Mouse (Mus musculus) adrenal gland, adult 18-20 months (tissue): ENCODE measurements around the gene Satb1. TPM values are rescaled to one million over a fixed set of nuclear protein-coding genes. Genes with fewer than 3 reads are reported as not detected.

Source experiments
- DNase-seq, 2 experiments: peaks; one replicate each; pipeline ENCODE4 v3.0.0; 2021 to 2022; ENCODE audit warnings: low spot score in 2 of 2
- total RNA-seq, 2 experiments: library from RNA; stranded (reverse); gene quantifications; 1 replicate in 1 of 2; 2 replicates in 1 of 2; pipeline ENCODE4 v1.2.3; 2021

Satb1 gene
- total RNA-seq, 2 experiments from 2014 or later, result 16.3 to 22.2 TPM

DNA sequence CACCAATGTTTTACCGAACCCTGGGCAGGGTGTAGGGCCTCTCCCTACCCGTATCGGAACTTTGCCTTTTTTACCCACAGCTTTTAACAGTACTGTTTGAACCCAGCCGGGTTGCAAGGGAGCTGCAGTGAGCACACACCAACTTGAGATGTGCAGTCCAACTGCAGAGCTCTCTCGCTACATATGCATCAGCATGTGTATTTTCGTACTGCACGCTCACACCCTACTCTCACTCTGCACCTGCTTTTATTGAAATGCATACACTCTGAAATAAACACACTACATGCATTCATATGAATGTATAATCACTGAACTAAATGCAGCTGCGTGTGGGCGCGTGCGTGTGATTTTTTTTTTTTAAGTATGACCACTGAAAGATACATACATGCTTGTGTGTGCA, 53.1 kb downstream of the Satb1 start:
- no peak for DNase-seq

DNA sequence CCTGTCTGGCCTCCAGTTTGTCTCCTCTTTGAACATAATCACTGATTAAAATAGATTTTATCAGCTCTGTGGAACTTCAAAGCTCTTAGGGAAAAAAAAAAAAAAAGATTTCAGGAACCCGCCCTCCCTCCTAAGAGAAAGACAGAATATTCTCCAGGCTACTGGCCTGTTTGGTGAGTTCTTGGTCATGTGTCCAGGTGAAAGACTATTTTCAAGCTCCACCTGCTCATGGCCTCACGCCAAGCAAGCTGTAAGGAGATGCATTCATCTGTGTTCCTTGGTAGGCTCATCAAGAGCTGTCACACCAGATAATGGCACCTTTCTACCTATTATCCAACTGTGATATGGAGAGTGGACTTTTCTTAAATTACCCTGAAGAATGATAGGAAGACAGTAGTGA, 54.1 kb downstream of the Satb1 start:
- DNase-seq, result no peak

DNA sequence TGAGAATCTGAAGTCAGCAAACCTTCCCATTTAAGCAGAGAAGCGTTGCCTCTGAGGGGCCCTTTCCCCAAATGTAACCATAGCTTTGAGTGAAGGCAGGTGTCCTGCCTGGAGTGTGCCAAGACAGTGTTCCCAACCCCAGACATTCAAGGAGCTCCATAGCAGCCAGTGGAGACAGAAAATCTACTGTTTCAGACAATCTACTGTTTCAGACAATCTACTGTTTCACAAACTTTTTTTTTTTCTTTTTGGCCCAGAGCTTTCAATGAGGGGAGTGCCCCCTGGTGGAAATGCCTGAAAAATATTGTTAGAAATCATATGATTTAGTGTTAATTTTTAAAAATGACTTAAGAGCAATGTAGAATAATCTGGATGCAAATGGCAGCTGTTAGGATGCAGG, 55.3 kb downstream of the Satb1 start:
- DNase-seq, result no peak

DNA sequence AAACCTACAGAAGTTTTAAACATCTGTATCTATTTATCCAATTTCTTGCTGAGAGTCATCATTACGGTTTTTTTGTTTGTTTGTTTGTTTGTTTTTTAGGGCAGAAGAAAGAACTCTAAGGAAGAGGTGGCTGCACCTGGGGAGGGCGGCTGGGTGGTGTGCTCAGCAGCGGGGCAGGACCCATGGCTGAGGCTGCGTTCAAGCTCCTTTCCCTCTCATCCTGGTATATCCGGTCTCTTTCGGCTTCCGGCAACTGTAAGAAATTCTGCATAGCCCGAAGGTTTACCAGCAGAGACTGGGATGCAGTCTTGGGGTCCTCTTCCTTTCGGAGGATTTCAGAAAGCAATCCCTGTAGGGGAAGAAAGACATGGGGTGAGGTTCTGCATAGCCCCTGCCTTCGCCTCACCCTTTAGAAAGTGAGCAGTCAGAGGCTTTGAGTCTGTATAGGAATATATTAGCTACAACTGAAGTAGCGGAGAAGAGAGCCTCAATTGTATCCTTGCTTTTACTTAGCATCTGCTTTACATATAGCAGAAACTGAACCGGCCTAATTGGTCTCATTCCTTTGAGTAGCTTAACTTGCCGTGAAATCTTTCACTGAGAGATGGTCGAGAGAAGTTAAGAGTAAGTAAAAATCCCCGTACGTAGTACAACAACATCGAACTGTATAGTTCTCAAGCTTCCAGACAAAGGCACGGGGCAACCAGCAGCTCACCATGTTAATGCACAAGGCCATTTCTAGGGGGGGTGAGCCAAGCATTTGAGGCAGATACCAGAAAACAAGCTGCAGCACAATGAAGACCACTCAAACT, 57.8 kb downstream of the Satb1 start:
- no peak for DNase-seq

DNA sequence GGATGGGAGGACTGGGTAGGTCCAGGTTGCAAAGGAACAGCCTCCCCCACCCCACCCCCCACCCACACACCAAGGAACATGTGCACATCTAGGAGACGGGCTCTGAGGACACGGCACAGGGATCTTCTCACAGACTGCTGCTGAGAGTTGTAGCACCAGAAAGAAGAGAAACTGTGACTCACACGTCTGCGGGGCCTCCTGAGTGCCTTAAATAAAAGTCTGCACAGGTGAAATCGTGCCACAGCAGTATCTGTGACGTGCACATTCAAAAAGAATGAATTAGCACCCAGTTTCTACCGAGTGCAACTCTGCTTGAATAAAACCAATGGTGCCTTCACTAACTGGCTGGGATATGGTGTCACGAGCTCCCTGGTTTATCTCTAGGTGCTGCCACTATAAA, 69.5 kb downstream of the Satb1 start:
- DNase-seq, result no peak

DNA sequence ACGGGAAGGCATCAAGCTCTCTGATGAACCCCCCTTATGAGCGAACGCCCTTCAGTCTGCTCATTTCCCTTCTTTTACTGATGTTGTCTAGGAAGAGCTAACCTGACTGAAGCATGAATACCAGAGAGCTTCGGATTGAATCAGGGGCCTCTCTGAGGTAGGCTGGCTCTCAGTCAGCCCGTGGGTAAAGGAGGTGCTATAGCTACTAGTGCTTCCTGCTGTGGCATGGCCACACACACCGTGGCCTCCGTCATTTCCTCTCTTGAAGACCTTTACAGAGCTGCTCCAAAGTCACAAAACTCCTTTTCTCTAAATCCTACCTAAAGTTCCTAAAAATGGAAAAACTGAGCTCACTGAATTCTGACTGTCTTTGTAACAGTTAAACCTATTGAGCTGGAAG, 70.6 kb downstream of the Satb1 start:
- DNase-seq, result no peak

DNA sequence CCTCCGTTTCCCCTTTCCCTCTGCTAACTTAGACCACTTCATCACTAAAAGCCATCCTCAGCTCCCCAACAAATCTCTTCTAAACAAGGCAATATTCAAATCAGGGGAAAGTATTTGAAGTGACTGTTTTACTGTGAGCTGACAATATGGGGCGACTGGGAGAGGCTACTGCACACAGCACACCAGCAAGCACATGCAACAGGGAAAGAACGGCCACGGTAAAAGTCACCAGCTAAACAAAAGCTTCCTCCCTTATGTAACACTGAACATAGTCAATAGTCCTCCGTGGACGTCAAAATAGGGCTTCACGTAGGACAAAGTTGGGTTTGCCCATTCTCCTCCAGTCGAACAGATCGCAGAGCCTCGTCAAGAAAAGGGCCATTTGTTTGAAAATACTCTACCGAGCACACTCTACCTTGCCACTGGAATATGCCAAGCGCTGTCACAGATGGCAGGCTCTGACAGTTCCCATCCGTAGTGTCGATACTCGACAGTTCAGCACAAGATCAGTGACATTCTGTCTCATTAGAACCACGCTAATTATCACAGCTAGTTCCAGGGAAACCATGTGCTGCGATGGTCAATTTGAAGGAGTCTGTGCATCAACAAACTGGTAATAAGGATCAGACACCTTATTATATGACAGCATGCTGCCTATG, 72.0 kb downstream of the Satb1 start:
- no peak for DNase-seq

DNA sequence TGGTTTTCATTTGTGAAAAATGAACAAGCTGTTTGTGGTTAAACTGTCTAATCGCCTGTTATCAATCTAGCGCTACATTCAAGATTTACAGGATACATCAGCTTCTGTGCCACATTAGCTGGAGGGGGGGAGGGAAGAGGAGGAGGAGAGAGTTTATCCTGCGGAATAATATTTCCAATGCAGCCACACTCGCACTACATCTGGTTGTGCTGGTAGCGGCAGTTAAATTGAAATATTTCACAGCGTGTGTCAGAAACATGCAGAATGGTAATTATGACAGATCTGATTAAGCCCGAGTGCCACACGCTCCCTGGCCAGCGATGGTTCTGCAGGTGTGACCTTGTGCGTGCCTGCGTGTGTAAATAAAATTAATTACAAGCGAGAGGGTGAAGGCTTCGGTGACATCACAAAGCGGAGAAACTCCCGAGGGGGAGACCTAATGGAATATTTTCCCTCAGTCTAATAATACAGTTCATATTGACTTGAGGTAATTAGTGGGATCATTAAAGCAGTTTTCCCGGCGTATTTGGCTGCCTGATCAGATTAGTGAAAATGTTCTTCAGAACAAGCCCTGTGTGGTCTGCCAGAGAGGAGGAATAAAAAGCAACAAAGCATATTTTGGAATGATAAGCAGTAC, 72.7 kb downstream of the Satb1 start:
- DNase-seq, result no peak

DNA sequence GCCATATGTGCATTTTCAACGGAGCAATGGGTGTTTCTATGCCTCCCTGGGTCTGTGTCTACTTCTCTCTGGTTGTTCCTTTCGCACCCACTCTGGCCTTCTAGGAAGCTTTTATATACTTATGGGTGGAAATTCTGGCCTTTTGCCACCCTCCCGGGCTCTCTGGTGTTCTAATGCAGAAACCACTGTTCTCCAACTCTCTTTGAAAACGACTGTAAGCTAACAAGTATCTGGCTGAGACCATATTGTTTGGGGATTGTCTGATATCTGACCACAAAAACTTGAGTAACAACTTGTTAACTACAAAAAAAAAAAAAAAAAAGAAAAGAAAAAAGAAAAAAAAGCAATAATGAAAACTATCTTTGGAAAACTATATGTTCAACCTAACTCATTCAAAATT, 73.6 kb downstream of the Satb1 start:
- no peak for DNase-seq

DNA sequence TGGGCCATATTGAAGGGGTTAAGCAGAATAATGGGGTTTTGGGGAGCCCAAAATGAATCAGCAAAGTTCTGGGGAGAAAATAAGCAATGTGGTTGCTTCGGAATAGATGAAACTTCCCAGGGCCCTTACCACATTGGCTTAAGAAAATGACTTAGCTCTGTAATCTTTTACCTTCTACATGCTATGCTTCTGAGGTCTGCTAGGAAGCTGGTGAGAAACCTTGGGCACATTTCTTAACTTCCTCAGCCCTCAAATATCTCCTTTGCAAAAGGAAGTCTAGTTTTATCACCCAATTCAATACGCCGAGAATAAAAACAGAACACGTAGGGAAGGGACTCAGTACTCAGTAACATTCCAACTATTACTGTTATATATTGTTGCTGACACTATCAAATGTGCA, 80.9 kb downstream of the Satb1 start:
- no peak for DNase-seq

DNA sequence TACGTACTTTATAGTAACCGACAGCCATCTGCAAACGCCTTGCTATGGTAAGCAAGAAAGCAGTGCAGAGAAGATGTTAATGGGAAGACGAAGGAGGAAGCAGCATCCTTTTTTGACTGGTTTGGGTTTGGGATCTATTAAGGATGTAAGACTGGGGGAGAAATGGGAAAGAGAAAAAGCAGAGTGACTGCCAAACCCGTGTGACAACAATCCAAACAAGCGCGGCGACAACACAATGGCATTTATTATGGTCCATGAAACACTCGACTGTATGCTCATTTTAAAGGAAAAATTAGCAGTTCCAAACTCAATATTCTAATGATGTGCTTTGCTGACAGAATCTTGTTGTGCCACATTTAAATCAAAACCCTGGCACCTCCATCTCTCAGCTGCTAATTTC, 85.9 kb downstream of the Satb1 start:
- no peak for DNase-seq

DNA sequence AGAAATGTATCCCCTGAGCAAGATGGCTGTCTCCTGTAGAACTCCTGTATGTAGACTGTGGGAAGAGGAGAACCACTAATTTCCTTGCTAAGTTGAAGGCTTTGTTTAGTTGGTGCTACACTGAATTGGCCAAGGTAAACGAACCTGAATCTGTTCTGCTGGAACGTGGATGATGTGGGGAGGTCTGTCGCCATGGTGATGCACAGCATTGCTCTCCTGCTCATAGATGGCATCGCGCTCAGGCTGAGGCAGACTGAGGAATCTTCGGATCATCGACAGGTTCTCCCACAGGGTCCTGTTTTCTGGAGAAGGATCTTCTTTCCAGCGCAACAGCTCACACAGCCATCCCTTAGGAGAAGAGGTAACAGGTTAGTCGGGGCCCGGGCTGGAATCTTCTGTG, 90.6 kb downstream of the Satb1 start:
- DNase-seq, result no peak

DNA sequence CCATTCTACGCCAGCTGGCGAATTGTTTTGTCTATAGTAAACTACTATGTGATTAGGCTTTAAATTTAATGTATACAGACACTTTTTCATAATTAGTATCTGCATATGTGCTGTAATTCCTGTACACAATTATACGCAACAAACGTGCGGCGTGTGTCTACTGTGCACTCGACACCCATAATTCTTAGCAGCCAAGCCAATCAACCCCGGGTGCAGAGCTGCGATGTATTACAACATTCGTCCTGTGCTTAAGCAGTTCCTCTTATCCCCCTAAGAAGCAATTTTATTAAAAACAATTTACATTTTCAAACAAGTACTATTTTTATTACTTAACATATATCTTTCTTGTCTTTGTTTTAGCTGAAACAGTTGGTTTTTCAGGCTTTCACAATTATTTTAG, 92.0 kb downstream of the Satb1 start:
- DNase-seq, result no peak

DNA sequence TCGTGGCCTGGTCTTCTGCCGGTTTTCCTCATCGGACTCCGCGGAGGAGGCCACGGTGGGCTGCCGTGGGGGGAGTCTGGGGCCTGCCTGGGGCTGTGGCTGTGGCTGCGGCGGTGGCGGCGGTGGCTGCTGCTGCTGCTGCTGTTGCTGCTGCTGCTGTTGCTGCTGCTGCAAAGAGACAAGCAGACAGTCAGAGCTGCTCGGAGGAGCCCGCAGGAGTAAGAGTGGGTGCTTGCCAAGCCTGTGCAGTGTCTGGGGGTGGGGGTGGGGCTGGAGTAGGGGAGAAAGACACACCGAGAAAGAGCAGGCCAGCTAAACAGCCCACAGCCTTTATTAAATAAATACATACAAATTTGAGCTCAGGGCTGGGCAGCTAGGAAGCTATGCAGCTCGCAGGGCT, 92.8 kb downstream of the Satb1 start:
- no peak for DNase-seq

DNA sequence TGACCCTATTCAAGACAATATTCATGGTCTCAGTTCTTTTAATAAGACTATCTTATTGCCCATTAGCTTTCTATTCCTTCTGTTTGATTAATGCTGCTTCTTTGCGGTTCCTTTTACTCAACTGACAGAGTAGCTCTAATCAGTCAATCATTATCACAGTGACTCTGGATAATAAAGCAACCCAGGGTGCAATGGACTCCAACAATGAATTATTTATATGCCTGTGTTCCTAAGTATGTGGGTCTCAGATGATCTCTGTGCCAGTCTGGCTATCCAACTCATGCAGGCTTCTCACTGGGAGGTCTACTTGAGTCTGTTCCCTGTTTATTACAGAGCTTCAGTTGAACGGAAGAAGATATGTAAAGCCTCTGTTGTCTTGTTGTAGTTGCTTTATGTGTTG, 108.6 kb downstream of the Satb1 start:
- DNase-seq, result no peak

DNA sequence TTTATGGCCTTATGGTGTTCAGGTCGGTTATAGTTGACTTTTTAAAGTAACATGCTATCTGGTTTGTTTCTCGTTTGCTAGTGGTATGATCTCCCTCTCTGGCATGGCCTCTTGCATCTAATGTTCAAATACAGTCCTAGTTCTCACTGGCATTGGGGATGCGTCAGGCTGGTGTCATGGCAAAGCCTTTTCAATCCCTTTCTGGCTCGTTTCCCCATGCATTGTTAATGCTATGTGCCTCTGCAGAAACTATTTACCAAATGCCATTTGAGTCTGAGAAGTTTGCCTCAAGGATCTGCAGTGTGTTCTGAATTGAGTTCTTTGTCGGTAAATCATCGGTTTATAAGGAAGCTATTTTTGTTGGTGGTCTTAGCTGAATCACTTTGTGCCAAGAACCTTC, 137.4 kb downstream of the Satb1 start:
- no peak for DNase-seq

DNA sequence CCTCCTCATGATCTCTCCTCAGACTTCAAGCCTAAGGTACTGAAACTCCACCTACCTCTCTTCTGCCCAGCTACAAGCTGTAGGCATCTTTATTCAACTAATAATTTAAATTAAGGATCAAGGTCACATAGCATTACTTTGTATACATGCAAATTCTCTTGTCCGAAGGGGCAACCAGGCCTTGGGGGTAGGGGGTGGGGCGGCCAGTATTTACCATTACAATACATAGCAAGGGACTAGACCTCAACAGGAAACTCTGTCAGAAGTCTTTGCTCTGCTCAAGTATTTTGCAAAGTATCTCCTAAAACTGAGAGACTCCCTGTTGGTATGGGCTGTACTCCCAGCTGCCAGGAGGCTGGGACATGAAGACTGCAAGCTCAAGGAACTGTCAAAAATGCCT, 137.8 kb downstream of the Satb1 start:
- no peak for DNase-seq

DNA sequence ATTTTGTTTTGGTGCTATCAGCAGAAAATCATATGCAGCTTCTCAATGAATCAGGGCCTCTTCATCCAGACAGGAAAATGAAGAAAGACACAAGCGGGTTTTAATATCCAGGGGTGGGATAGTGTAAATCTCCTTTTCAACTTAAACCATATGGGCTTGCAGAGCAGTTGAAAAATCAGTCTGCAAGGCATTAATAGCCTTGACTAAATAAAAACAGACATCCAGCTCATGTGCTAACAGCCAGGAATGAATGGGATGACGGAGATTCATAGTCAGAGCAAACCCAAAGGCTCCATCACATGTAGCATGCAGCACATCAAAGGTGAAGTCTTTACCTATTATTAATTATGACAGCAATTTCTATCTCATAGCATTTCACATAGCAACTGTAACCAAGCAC, 142.6 kb downstream of the Satb1 start:
- DNase-seq, result no peak

DNA sequence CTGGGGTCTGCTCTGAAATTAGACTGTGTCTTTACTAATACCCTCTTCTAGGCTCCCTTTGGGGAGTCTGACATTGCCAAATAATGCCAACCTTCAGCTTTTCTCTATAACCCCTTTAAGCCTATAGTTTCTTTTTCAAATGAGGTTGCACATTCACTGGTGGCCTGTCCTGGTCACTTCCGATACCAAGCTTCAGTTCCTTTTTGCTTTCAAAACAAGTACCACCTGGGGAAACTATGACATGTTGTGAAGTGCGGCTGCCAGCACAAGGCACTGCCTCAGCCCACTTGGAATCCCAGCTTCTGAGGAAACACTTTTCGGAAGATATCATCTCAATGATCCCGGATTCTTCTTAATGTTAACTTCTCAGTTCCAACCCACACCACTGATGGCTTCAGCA, 145.9 kb downstream of the Satb1 start:
- no peak for DNase-seq
